Comparison of ENCODE assay signal across 21 mouse cellular contexts in genomic region chr11:4692162-4692561, GRCm38 (mm10). TPM values are rescaled to one million over a fixed set of nuclear protein-coding genes. Genes with fewer than 3 reads are reported as not detected.
DNase-seq lines count a peak whose midpoint lies in the region; ATAC-seq and TF ChIP-seq lines count a peak whose summit lies in the region.
"Had no signal": no experiment of that assay in that cellular context is flagged by ENCODE, and none has a peak within 500 bp of the region (broad histone marks: within the 10 kb centered on the region; RNA-seq: fewer than 3 reads in every experiment).

No protein-coding gene starts in this region.

- peak; percentile 55 for DNase-seq in adrenal gland, postnatal 14 days
- no peak for DNase-seq in adrenal gland, adult 18-20 months (ENCODE audit: low spot score in 2 of 2)
- no peak for DNase-seq in testis, postnatal 14 days (ENCODE audit: low spot score)
- DNase-seq: cerebellum, adult 18-20 months; cerebellum, adult 9-11 months; embryo, embryonic 11 days; gastrocnemius, adult 2 months; gastrocnemius, postnatal 25 days had no signal

- TF ChIP-seq POLR2A in testis, adult 2 months (IDR thresholded peaks at IDR 0.05; ENCODE audit: control insufficient read depth, low read depth, low read length), result no peak

- peak overlapping the region; percentile 12 for H3K4me3 ChIP-seq in megakaryocyte, embryonic 14.5 days (replicated peaks)
- no peak overlapping the region for H3K4me3 ChIP-seq in testis, adult 2 months (ENCODE audit: control insufficient read depth, low read depth, low read length)
- H3K4me3 ChIP-seq: embryonic facial prominence, embryonic 15.5 days; erythroblast, embryonic 14.5 days; forebrain, embryonic 10.5 days; gastrocnemius, adult 2 months; heart, embryonic 12.5 days; hindbrain, embryonic 12.5 days had no signal

- ATAC-seq in megakaryocyte, adult 5-6 weeks (ENCODE audit: poor library complexity, severe bottlenecking), result no peak
- ATAC-seq: forebrain, embryonic 14.5 days had no signal

- no peaks in the 10 kb centered on the region for H3K36me3 ChIP-seq in megakaryocyte, embryonic 14.5 days (replicated peaks; ENCODE audit: low read length)
- no peaks in the 10 kb centered on the region for H3K36me3 ChIP-seq in testis, adult 2 months (ENCODE audit: control insufficient read depth, insufficient read depth, low read length)
- H3K36me3 ChIP-seq: embryonic facial prominence, embryonic 15.5 days; forebrain, embryonic 10.5 days; heart, embryonic 12.5 days; hindbrain, embryonic 12.5 days had no signal

- TF ChIP-seq CTCF in testis, adult 2 months (IDR thresholded peaks at IDR 0.05; ENCODE audit: control insufficient read depth, insufficient read depth, insufficient replicate concordance, low read depth, low read length), result no peak

- H3K27me3 ChIP-seq in megakaryocyte, embryonic 14.5 days (replicated peaks), result peaks cover 15% of the 10 kb centered on the region
- no peaks in the 10 kb centered on the region for H3K27me3 ChIP-seq in testis, adult 2 months (ENCODE audit: control insufficient read depth, insufficient read depth, low read length)
- H3K27me3 ChIP-seq: embryonic facial prominence, embryonic 15.5 days; heart, embryonic 12.5 days; hindbrain, embryonic 12.5 days had no signal

- H3K9me3 ChIP-seq in megakaryocyte, embryonic 14.5 days, result peaks cover 11% of the 10 kb centered on the region
- H3K9me3 ChIP-seq: embryonic facial prominence, embryonic 15.5 days had no signal

- H3K27ac ChIP-seq in testis, adult 2 months (ENCODE audit: control insufficient read depth, insufficient read depth, low read depth, low read length), result peak overlapping the region; percentile 27
- H3K27ac ChIP-seq: embryonic facial prominence, embryonic 15.5 days; forebrain, embryonic 10.5 days; gastrocnemius, adult 2 months; hindbrain, embryonic 12.5 days had no signal

- peaks cover 5% of the 10 kb centered on the region for H3K4me1 ChIP-seq in megakaryocyte, embryonic 14.5 days
- peaks cover 2% of the 10 kb centered on the region; the same call in 1 of the 2 replicates for H3K4me1 ChIP-seq in testis, adult 2 months (ENCODE audit: control insufficient read depth, insufficient read depth, low read length)
- H3K4me1 ChIP-seq: embryonic facial prominence, embryonic 15.5 days; forebrain, embryonic 10.5 days; heart, embryonic 12.5 days; hindbrain, embryonic 12.5 days had no signal

RNA-seq across cellular contexts. Expression of gene Uqcr10, which starts 12.0 kb away (rescaled TPM):
- 1,088 and 1,101 TPM in 2 replicates for total RNA-seq in adrenal gland, postnatal 14 days (2021)
- total RNA-seq in adrenal gland, adult 18-20 months (2021), result 1,000 to 10,000 TPM in 1 of 2 experiments, 100 to 1,000 TPM in 1; 866 to 1,117 TPM
- polyA plus RNA-seq in megakaryocyte, embryonic 14.5 days (2012; ENCODE audit: insufficient read depth, low replicate concordance), result 26.4 and 27.4 TPM in 2 replicates
- 135 and 148 TPM in 2 replicates for total RNA-seq in megakaryocyte, adult 5-6 weeks (2015)
- total RNA-seq in megakaryocyte, adult 5-6 weeks (2017), result 73.7 and 87.8 TPM in 2 replicates
- 399 and 518 TPM in 2 replicates for polyA plus RNA-seq in testis, adult 2 months (2012; rRNA removed)

RNA-seq across cellular contexts. Expression of gene Zmat5, which starts 12.3 kb away (rescaled TPM):
- 35.1 and 36.7 TPM in 2 replicates for total RNA-seq in adrenal gland, postnatal 14 days (2021)
- total RNA-seq in adrenal gland, adult 18-20 months (2021), result 10 to 100 TPM; 44.7 to 46.3 TPM
- 75.1 and 119 TPM in 2 replicates for polyA plus RNA-seq in megakaryocyte, embryonic 14.5 days (2012; ENCODE audit: insufficient read depth, low replicate concordance)
- total RNA-seq in megakaryocyte, adult 5-6 weeks (2015), result 35.2 and 45.0 TPM in 2 replicates
- total RNA-seq in megakaryocyte, adult 5-6 weeks (2017), result 11.7 and 12.5 TPM in 2 replicates
- polyA plus RNA-seq in testis, adult 2 months (2012; rRNA removed), result 27.4 and 27.8 TPM in 2 replicates

RNA-seq across cellular contexts. Expression of gene Cabp7, which starts 54.4 kb away (rescaled TPM):
- 0.15 and 0.41 TPM in 2 replicates for total RNA-seq in adrenal gland, postnatal 14 days (2021)
- total RNA-seq in adrenal gland, adult 18-20 months (2021), result under 1 TPM in 1 of 2 experiments, not detected in 1; 0.45 TPM
- polyA plus RNA-seq in megakaryocyte, embryonic 14.5 days (2012; ENCODE audit: insufficient read depth, low replicate concordance), result not detected in 2 replicates
- not detected in 2 replicates for total RNA-seq in megakaryocyte, adult 5-6 weeks (2015)
- total RNA-seq in megakaryocyte, adult 5-6 weeks (2017), result not detected in 2 replicates
- 0.07 and 0.10 TPM in 2 replicates for polyA plus RNA-seq in testis, adult 2 months (2012; rRNA removed)
- total RNA-seq: common myeloid progenitor, adult 5-6 weeks; granulocyte monocyte progenitor cell, adult 5-6 weeks; heart, adult 8-10 months; heart, postnatal 25 days had no signal
- polyA plus RNA-seq: erythroblast, embryonic 14.5 days had no signal

RNA-seq across cellular contexts. Expression of gene Ascc2, which starts 54.6 kb away (rescaled TPM):
- 31.3 and 36.4 TPM in 2 replicates for total RNA-seq in adrenal gland, postnatal 14 days (2021)
- total RNA-seq in adrenal gland, adult 18-20 months (2021), result 10 to 100 TPM; 34.7 to 52.2 TPM
- 30.5 and 53.9 TPM in 2 replicates for polyA plus RNA-seq in megakaryocyte, embryonic 14.5 days (2012; ENCODE audit: insufficient read depth, low replicate concordance)
- 14.4 and 14.6 TPM in 2 replicates for total RNA-seq in megakaryocyte, adult 5-6 weeks (2015)
- 15.7 and 16.0 TPM in 2 replicates for total RNA-seq in megakaryocyte, adult 5-6 weeks (2017)
- 54.5 and 57.4 TPM in 2 replicates for polyA plus RNA-seq in testis, adult 2 months (2012; rRNA removed)
